Mouse (Mus musculus): ENCODE data around the gene Fank1. TPM values are rescaled to one million over a fixed set of nuclear protein-coding genes. Genes with fewer than 3 reads are reported as not detected.

Gene Fank1
- polyA plus RNA-seq, 1 experiment from 2014 or later: 2.2 TPM

GRCm38 (mm10) chr7:133862233-133862632 lies 85.6 kb downstream of the Fank1 start:
- DNase-seq (ENCODE audit: low spot score) (no peak), ATAC-seq (ENCODE audit: low FRiP score) (no peak)
- H3K9ac ChIP-seq (ENCODE audit: low read depth, low read length): no peak overlapping the region
- H3K36me3 ChIP-seq (ENCODE audit: control insufficient read depth, insufficient read depth, low read length): no peaks in the 10 kb centered on the region
- H3K9me3 ChIP-seq (ENCODE audit: control insufficient read depth, low read length): no peaks in the 10 kb centered on the region
- no peak overlapping the region for H3K4me2 ChIP-seq (replicated peaks; ENCODE audit: low read depth, low read length)
- no peaks in the 10 kb centered on the region for H3K4me1 ChIP-seq (replicated peaks; ENCODE audit: control insufficient read depth, insufficient read depth, low read length)
- WGBS: 92% methylated on average over 6 of the region's 6 CpGs
- H3K27ac ChIP-seq (ENCODE audit: low read depth, low read length): no peak overlapping the region
- no peaks in the 10 kb centered on the region for H3K27me3 ChIP-seq (ENCODE audit: control insufficient read depth, insufficient read depth, low read length)
- no peak overlapping the region for H3K4me3 ChIP-seq (ENCODE audit: low read depth, low read length)

DNA sequence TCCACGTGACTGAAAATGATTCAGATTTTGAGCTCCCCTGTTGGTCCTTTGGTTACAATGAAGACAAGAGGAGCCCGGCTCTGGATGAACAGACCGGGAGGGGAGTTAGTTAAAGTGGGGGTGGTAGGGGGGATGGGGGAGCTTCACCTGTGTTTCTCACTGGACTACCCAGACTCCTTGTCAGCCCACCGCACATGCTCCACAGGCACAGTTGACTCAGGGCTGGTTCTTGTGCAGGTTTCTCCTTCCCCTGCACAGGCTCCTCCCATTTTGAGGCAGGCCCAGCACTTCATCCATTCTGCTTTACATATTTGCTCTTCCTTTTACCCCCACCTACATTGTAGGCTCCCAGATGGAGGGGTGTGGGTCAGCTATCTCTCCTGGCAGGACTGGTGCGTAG lies 86.1 kb downstream of the Fank1 start:
- Histone ChIP-seq H3K4me2 (replicated peaks; ENCODE audit: low read depth, low read length) (no peak overlapping the region), H3K9ac (ENCODE audit: low read depth, low read length) (no peak overlapping the region), H3K4me3 (ENCODE audit: low read depth, low read length) (no peak overlapping the region), H3K27ac (ENCODE audit: low read depth, low read length) (no peak overlapping the region), H3K27me3 (ENCODE audit: control insufficient read depth, insufficient read depth, low read length) (no peaks in the 10 kb centered on the region), H3K36me3 (ENCODE audit: control insufficient read depth, insufficient read depth, low read length) (no peaks in the 10 kb centered on the region), H3K4me1 (replicated peaks; ENCODE audit: control insufficient read depth, insufficient read depth, low read length) (no peaks in the 10 kb centered on the region), H3K9me3 (ENCODE audit: control insufficient read depth, low read length) (no peaks in the 10 kb centered on the region)
- 90% methylated on average over 5 of the region's 5 CpGs for WGBS
- ATAC-seq (ENCODE audit: low FRiP score): no peak
- no peak for DNase-seq (ENCODE audit: low spot score)

GRCm38 (mm10) chr7:133863151-133863550 lies 86.5 kb downstream of the Fank1 start:
- no peaks in the 10 kb centered on the region for H3K27me3 ChIP-seq (ENCODE audit: control insufficient read depth, insufficient read depth, low read length)
- H3K9me3 ChIP-seq (ENCODE audit: control insufficient read depth, low read length): no peaks in the 10 kb centered on the region
- H3K36me3 ChIP-seq (ENCODE audit: control insufficient read depth, insufficient read depth, low read length): no peaks in the 10 kb centered on the region
- H3K27ac ChIP-seq (ENCODE audit: low read depth, low read length): no peak overlapping the region
- H3K9ac ChIP-seq (ENCODE audit: low read depth, low read length): no peak overlapping the region
- DNase-seq (ENCODE audit: low spot score) (no peak), ATAC-seq (ENCODE audit: low FRiP score) (no peak)
- H3K4me3 ChIP-seq (ENCODE audit: low read depth, low read length): no peak overlapping the region
- H3K4me2 ChIP-seq (replicated peaks; ENCODE audit: low read depth, low read length): no peak overlapping the region
- WGBS: 74% methylated on average over 3 of the region's 3 CpGs
- H3K4me1 ChIP-seq (replicated peaks; ENCODE audit: control insufficient read depth, insufficient read depth, low read length): no peaks in the 10 kb centered on the region

DNA sequence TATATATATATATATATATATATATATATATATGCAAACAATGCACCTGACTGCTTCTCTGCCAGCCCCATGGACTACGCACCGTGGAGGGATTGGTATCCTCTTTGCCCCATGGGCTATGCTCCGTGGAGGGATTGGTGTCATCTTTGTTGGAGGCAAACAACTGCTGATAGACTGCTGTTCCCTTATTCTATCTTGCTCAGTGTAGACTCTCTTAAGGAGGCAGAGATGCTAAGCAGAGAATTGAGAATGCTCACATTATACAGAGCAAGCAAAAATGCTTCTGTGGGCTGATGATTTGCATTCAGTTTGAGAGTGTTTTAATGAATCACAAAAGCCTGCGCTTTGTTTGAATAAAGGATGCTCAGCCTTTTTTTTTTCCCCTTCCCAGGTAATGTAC lies 87.0 kb downstream of the Fank1 start:
- ATAC-seq (ENCODE audit: low FRiP score) (no peak), DNase-seq (ENCODE audit: low spot score) (no peak)
- no peak overlapping the region for H3K9ac ChIP-seq (ENCODE audit: low read depth, low read length)

GRCm38 (mm10) chr7:133870265-133870664 lies 93.6 kb downstream of the Fank1 start:
- WGBS: 89% methylated on average over 4 of the region's 4 CpGs
- no peak for DNase-seq (ENCODE audit: low spot score)
- ATAC-seq (ENCODE audit: low FRiP score): no peak
- Histone ChIP-seq H3K4me1 (replicated peaks; ENCODE audit: control insufficient read depth, insufficient read depth, low read length) (no peaks in the 10 kb centered on the region), H3K9ac (ENCODE audit: low read depth, low read length) (no peak overlapping the region), H3K4me3 (ENCODE audit: low read depth, low read length) (no peak overlapping the region), H3K4me2 (replicated peaks; ENCODE audit: low read depth, low read length) (no peak overlapping the region), H3K27me3 (ENCODE audit: control insufficient read depth, insufficient read depth, low read length) (no peaks in the 10 kb centered on the region), H3K27ac (ENCODE audit: low read depth, low read length) (no peak overlapping the region), H3K9me3 (ENCODE audit: control insufficient read depth, low read length) (no peaks in the 10 kb centered on the region), H3K36me3 (ENCODE audit: control insufficient read depth, insufficient read depth, low read length) (no peaks in the 10 kb centered on the region)

More for the DNA sequence above, 87.0 kb downstream of the Fank1 start:
- Histone ChIP-seq H3K4me1 (replicated peaks; ENCODE audit: control insufficient read depth, insufficient read depth, low read length) (no peaks in the 10 kb centered on the region), H3K27ac (ENCODE audit: low read depth, low read length) (no peak overlapping the region), H3K4me3 (ENCODE audit: low read depth, low read length) (no peak overlapping the region), H3K9me3 (ENCODE audit: control insufficient read depth, low read length) (no peaks in the 10 kb centered on the region), H3K36me3 (ENCODE audit: control insufficient read depth, insufficient read depth, low read length) (no peaks in the 10 kb centered on the region), H3K4me2 (replicated peaks; ENCODE audit: low read depth, low read length) (no peak overlapping the region), H3K27me3 (ENCODE audit: control insufficient read depth, insufficient read depth, low read length) (no peaks in the 10 kb centered on the region)
- 91% methylated on average over 4 of the region's 4 CpGs for WGBS

DNA sequence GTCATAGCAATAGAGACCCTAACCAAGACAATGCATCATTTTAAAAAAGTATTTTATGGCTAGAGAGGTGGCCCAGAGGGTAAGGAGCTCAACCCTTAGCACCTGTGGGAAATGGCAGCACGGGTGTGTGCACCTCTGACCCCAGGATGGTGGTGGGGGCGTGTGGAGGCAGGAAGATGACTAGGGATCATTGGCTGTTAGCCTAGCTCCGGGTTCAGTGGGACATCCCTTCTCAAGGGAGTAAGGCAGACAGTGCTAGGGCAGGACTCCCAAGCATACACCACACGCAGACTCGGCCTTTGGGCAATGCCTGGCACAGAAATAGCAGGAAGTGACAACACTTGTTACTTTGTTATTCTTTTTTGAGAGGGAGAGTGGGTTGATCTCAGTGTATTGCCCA lies 96.0 kb downstream of the Fank1 start:
- ATAC-seq (ENCODE audit: low FRiP score) (no peak), DNase-seq (ENCODE audit: low spot score) (no peak)
- Histone ChIP-seq H3K27ac (ENCODE audit: low read depth, low read length) (no peak overlapping the region), H3K4me1 (replicated peaks; ENCODE audit: control insufficient read depth, insufficient read depth, low read length) (no peaks in the 10 kb centered on the region), H3K36me3 (ENCODE audit: control insufficient read depth, insufficient read depth, low read length) (no peaks in the 10 kb centered on the region), H3K27me3 (ENCODE audit: control insufficient read depth, insufficient read depth, low read length) (no peaks in the 10 kb centered on the region), H3K4me2 (replicated peaks; ENCODE audit: low read depth, low read length) (no peak overlapping the region), H3K9ac (ENCODE audit: low read depth, low read length) (no peak overlapping the region), H3K9me3 (ENCODE audit: control insufficient read depth, low read length) (no peaks in the 10 kb centered on the region), H3K4me3 (ENCODE audit: low read depth, low read length) (no peak overlapping the region)
- WGBS: 87% methylated on average over 5 of the region's 5 CpGs

- H3K9me3 ChIP-seq (ENCODE audit: control insufficient read depth, low read length): no peaks in the 10 kb centered on the region
- H3K4me3 ChIP-seq (ENCODE audit: low read depth, low read length): no peak overlapping the region
- H3K4me1 ChIP-seq (replicated peaks; ENCODE audit: control insufficient read depth, insufficient read depth, low read length): no peaks in the 10 kb centered on the region
- no peaks in the 10 kb centered on the region for H3K36me3 ChIP-seq (ENCODE audit: control insufficient read depth, insufficient read depth, low read length)
- DNase-seq (ENCODE audit: low spot score) (no peak), ATAC-seq (ENCODE audit: low FRiP score) (no peak)
- no peak overlapping the region for H3K27ac ChIP-seq (ENCODE audit: low read depth, low read length)
- no peak overlapping the region for H3K9ac ChIP-seq (ENCODE audit: low read depth, low read length)
- H3K27me3 ChIP-seq (ENCODE audit: control insufficient read depth, insufficient read depth, low read length): no peaks in the 10 kb centered on the region
- 80% methylated on average over 3 of the region's 3 CpGs for WGBS
- H3K4me2 ChIP-seq (replicated peaks; ENCODE audit: low read depth, low read length): no peak overlapping the region
These were observed 99.5 kb downstream of the Fank1 start for GRCm38 (mm10) chr7:133876139-133876538.

GRCm38 (mm10) chr7:133876646-133877342 lies 100.1 kb downstream of the Fank1 start:
- DNase-seq (ENCODE audit: low spot score): no peak
- Histone ChIP-seq H3K4me2 (replicated peaks; ENCODE audit: low read depth, low read length) (no peak overlapping the region), H3K9me3 (ENCODE audit: control insufficient read depth, low read length) (no peaks in the 10 kb centered on the region), H3K27ac (ENCODE audit: low read depth, low read length) (no peak overlapping the region), H3K9ac (ENCODE audit: low read depth, low read length) (no peak overlapping the region), H3K4me1 (replicated peaks; ENCODE audit: control insufficient read depth, insufficient read depth, low read length) (no peaks in the 10 kb centered on the region), H3K36me3 (ENCODE audit: control insufficient read depth, insufficient read depth, low read length) (no peaks in the 10 kb centered on the region), H3K4me3 (ENCODE audit: low read depth, low read length) (no peak overlapping the region), H3K27me3 (ENCODE audit: control insufficient read depth, insufficient read depth, low read length) (no peaks in the 10 kb centered on the region)
- no peak for ATAC-seq (ENCODE audit: low FRiP score)
- WGBS: 74% methylated on average over 17 of the region's 17 CpGs

GRCm38 (mm10) chr7:133879761-133880160 lies 103.1 kb downstream of the Fank1 start:
- no peak for ATAC-seq (ENCODE audit: low FRiP score)
- Histone ChIP-seq H3K9ac (ENCODE audit: low read depth, low read length) (no peak overlapping the region), H3K4me2 (replicated peaks; ENCODE audit: low read depth, low read length) (no peak overlapping the region), H3K27ac (ENCODE audit: low read depth, low read length) (no peak overlapping the region), H3K27me3 (ENCODE audit: control insufficient read depth, insufficient read depth, low read length) (no peaks in the 10 kb centered on the region), H3K36me3 (ENCODE audit: control insufficient read depth, insufficient read depth, low read length) (no peaks in the 10 kb centered on the region), H3K4me3 (ENCODE audit: low read depth, low read length) (no peak overlapping the region), H3K4me1 (replicated peaks; ENCODE audit: control insufficient read depth, insufficient read depth, low read length) (no peaks in the 10 kb centered on the region), H3K9me3 (ENCODE audit: control insufficient read depth, low read length) (no peaks in the 10 kb centered on the region)
- DNase-seq (ENCODE audit: low spot score): no peak
- WGBS: 96% methylated on average over 8 of the region's 8 CpGs
